Mouse (Mus musculus) forebrain, embryonic 12.5 days (tissue): Measurements from ENCODE around the gene Ier2. TPM values are rescaled to one million over a fixed set of nuclear protein-coding genes. Genes with fewer than 3 reads are reported as not detected.

Experiments
- ATAC-seq: fragments of 200-750 bp; cut with Nextera tagmentation; 2 replicates; pipeline ENCODE4 v1.8.0; 2017; ENCODE audit warnings: moderate TSS enrichment; ENCODE audit not compliant: low FRiP score
- H3K27ac ChIP-seq: fragments of 300-500 bp; sonication (generic); 2 replicates; pipeline ENCODE4 v1.5.1; 2016; ENCODE audit warnings: mild to moderate bottlenecking
- H3K27me3 ChIP-seq: fragments of 300-500 bp; sonication (generic); 2 replicates; pipeline ENCODE4 v1.6.1; 2016; ENCODE audit warnings: mild to moderate bottlenecking
- H3K36me3 ChIP-seq: fragments of 300-500 bp; sonication (generic); replicated peaks from 2 replicates; pipeline ENCODE4 v1.6.1; 2016; ENCODE audit warnings: mild to moderate bottlenecking
- H3K4me1 ChIP-seq: fragments of 300-500 bp; sonication (generic); 2 replicates; pipeline ENCODE4 v1.6.1; 2016
- H3K4me2 ChIP-seq: fragments of 300-500 bp; sonication (generic); 2 replicates; pipeline ENCODE4 v1.6.1; 2016; ENCODE audit warnings: mild to moderate bottlenecking, moderate library complexity
- H3K4me3 ChIP-seq: fragments of 300-500 bp; sonication (generic); replicated peaks from 2 replicates; pipeline ENCODE4 v1.5.1; 2016; ENCODE audit warnings: mild to moderate bottlenecking
- H3K9ac ChIP-seq: fragments of 300-500 bp; sonication (generic); 2 replicates; pipeline ENCODE4 v1.6.1; 2016; ENCODE audit warnings: mild to moderate bottlenecking
- H3K9me3 ChIP-seq: fragments of 300-500 bp; sonication (generic); 2 replicates; pipeline ENCODE4 v1.6.1; 2016
- WGBS: fragments of 180-500 bp; shearing (Covaris S2); methylation state at CpG from one replicate; pipeline ENCODE4 v1.1.7; 2016; 5-methylcytosine and 5-hydroxymethylcytosine counted together
- polyA plus RNA-seq: library from polyadenylated mRNA; unstranded; fragments of >200 nt; fragmentation: Nextera tagmentation; extraction: Ambion mirVana; gene quantifications from 2 replicates; pipeline ENCODE4 v1.2.1, GENCODE M21; 2016

Ier2 gene
- polyA plus RNA-seq, 1 experiment from 2014 or later, result 62.2 TPM

- Histone ChIP-seq H3K4me1 (peaks cover 61% of the 10 kb centered on the region), H3K27me3 (0 out of 2 replicates have a peak, but pooled peaks cover 5% of the 10 kb centered on the region), H3K4me2 (peak overlapping the region; percentile 61), H3K9ac (no peak overlapping the region), H3K9me3 (no peaks in the 10 kb centered on the region), H3K4me3 (no peak overlapping the region), H3K36me3 (no peaks in the 10 kb centered on the region), H3K27ac (peak overlapping the region; percentile 88)
- ATAC-seq, result no peak
Measured at GRCm38 (mm10) chr8:84657203-84657602, 5.4 kb downstream of the Ier2 start.

- Histone ChIP-seq H3K4me3 (peak overlapping the region; percentile 33), H3K27ac (peak overlapping the region; percentile 88), H3K4me1 (peaks cover 56% of the 10 kb centered on the region), H3K36me3 (no peaks in the 10 kb centered on the region), H3K9me3 (no peaks in the 10 kb centered on the region), H3K4me2 (peak overlapping the region; percentile 61), H3K9ac (peak overlapping the region; percentile 51), H3K27me3 (0 out of 2 replicates have a peak, but pooled peaks cover 5% of the 10 kb centered on the region)
- under 1% methylated on average over 23 of the region's 23 CpGs for WGBS
- no peak for ATAC-seq
Measured at GRCm38 (mm10) chr8:84656641-84657126, 6.0 kb downstream of the Ier2 start.

DNA sequence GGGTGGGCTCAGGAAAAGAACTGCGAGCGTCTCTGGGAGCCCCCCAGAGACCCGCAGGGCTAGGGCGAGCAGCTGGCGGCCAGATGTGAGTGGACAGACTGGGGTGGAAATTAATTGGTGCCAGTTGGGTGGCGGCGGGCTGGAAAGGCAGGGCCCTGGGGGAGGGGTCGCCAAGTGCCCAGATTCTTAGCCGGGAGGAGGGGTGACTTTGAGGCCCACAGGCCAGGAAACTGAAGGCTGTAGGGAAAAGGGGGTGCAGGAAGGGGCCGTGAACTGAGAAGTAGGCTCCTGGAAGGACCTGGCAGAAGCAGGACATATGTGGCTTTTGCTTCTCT, 6.5 kb downstream of the Ier2 start:
- Histone ChIP-seq H3K4me3 (peak overlapping the region; percentile 33), H3K27ac (peak overlapping the region; percentile 88), H3K27me3 (0 out of 2 replicates have a peak, but pooled peaks cover 5% of the 10 kb centered on the region), H3K4me2 (peak overlapping the region; percentile 61), H3K9ac (peak overlapping the region; percentile 51), H3K4me1 (peaks cover 51% of the 10 kb centered on the region), H3K9me3 (no peaks in the 10 kb centered on the region), H3K36me3 (no peaks in the 10 kb centered on the region)
- ATAC-seq, result no peak
- WGBS, result under 1% methylated on average over 10 of the region's 10 CpGs

GRCm38 (mm10) chr8:84655336-84656190, 7.1 kb downstream of the Ier2 start:
- H3K36me3 ChIP-seq, result no peaks in the 10 kb centered on the region
- peak overlapping the region; percentile 88 for H3K27ac ChIP-seq
- peak; percentile 75 for ATAC-seq
- peak overlapping the region; percentile 33 for H3K4me3 ChIP-seq
- peaks cover 47% of the 10 kb centered on the region for H3K4me1 ChIP-seq
- peak overlapping the region; percentile 61 for H3K4me2 ChIP-seq
- H3K9ac ChIP-seq, result peak overlapping the region; percentile 51
- H3K27me3 ChIP-seq, result 0 out of 2 replicates have a peak, but pooled peaks cover 5% of the 10 kb centered on the region
- no peaks in the 10 kb centered on the region for H3K9me3 ChIP-seq
- under 1% methylated on average over 13 of the region's 15 CpGs for WGBS

- Histone ChIP-seq H3K4me1 (peaks cover 42% of the 10 kb centered on the region), H3K36me3 (no peaks in the 10 kb centered on the region), H3K4me3 (no peak overlapping the region), H3K9me3 (no peaks in the 10 kb centered on the region), H3K9ac (no peak overlapping the region), H3K27ac (peak overlapping the region; percentile 88), H3K27me3 (0 out of 2 replicates have a peak, but pooled peaks cover 5% of the 10 kb centered on the region), H3K4me2 (no peak overlapping the region)
- 42% methylated on average over 4 of the region's 4 CpGs for WGBS
- no peak for ATAC-seq
Measured at GRCm38 (mm10) chr8:84654597-84654996, 8.1 kb downstream of the Ier2 start.

DNA sequence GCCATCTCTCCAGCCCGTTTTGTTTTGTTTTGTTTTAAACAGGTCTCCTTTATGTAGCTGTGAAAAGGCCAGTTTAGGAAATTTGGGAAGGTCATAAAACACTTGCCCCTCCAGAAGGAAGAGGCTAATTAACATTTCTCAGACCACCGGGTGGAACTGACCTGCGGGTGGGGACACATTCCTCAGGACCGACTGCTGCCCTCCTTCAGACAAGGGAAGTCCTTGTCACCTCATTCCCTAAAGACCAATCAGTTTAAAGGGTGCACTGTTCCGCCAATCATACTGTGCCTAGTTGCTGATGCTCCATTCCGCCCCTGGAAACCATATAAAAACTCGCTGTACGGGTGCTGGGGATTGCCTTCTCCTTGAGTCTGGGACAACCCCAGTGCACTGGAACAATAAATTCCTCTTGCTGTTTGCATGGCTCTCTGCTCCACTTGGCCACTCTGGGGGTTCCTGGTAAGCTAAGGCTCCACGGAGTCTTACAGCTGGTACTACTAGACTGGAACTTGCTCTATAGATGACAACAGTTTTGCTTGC, 9.5 kb downstream of the Ier2 start:
- WGBS, result 69% methylated on average over 9 of the region's 9 CpGs

GRCm38 (mm10) chr8:84650213-84650612, 12.4 kb downstream of the Ier2 start:
- H3K36me3 ChIP-seq, result no peaks in the 10 kb centered on the region
- ATAC-seq, result no peak
- no peak overlapping the region for H3K9ac ChIP-seq
- H3K4me3 ChIP-seq, result no peak overlapping the region
- H3K9me3 ChIP-seq, result no peaks in the 10 kb centered on the region
- H3K27ac ChIP-seq, result peak overlapping the region; percentile 53; the same call in 1 of the 2 replicates
- H3K27me3 ChIP-seq, result no peaks in the 10 kb centered on the region
- H3K4me1 ChIP-seq, result peaks cover 21% of the 10 kb centered on the region
- WGBS, result 37% methylated on average over 3 of the region's 3 CpGs
- H3K4me2 ChIP-seq, result no peak overlapping the region

More for the DNA sequence above, 9.5 kb downstream of the Ier2 start:
- no peaks in the 10 kb centered on the region for H3K36me3 ChIP-seq
- no peaks in the 10 kb centered on the region for H3K9me3 ChIP-seq
- H3K4me3 ChIP-seq, result no peak overlapping the region
- H3K4me1 ChIP-seq, result peaks cover 40% of the 10 kb centered on the region
- no peak overlapping the region for H3K4me2 ChIP-seq
- no peak overlapping the region; the same call in 1 of the 2 replicates for H3K27ac ChIP-seq
- ATAC-seq, result no peak
- no peak overlapping the region for H3K9ac ChIP-seq
- 0 out of 2 replicates have a peak, but pooled peaks cover 5% of the 10 kb centered on the region for H3K27me3 ChIP-seq

DNA sequence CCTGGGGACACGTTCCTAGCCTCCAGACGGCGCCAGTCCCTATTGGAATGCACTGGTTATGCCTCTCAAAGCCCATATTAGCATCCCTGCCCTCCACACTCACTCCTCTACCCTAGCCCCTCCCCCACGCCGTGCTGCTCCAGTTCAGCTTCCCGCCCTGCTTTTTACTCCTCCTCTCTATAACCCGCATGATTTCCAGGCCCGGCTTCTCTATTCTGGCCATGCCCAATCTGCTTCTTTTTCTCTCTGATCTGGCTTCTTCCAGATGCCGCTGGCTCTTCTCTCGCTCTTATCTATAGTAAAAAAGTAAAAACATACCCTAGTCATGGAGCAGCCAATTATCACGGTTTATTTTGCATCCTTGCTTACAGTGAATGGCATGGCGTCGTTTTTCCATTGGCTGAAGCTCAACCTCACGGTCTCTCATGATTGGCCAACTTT, 15.2 kb downstream of the Ier2 start:
- Histone ChIP-seq H3K27ac (peak overlapping the region; percentile 53), H3K4me2 (peak overlapping the region; percentile 54), H3K9me3 (no peaks in the 10 kb centered on the region), H3K4me3 (peak overlapping the region; percentile 25), H3K4me1 (peaks cover 15% of the 10 kb centered on the region), H3K9ac (peak overlapping the region; percentile 18), H3K27me3 (no peaks in the 10 kb centered on the region), H3K36me3 (no peaks in the 10 kb centered on the region)
- ATAC-seq, result peak; percentile 82
- WGBS, result 2% methylated on average over 14 of the region's 14 CpGs

GRCm38 (mm10) chr8:84646800-84647199, 15.9 kb downstream of the Ier2 start:
- 59% methylated on average over 6 of the region's 6 CpGs for WGBS
- Histone ChIP-seq H3K36me3 (no peaks in the 10 kb centered on the region), H3K4me2 (peak overlapping the region; percentile 54)

DNA sequence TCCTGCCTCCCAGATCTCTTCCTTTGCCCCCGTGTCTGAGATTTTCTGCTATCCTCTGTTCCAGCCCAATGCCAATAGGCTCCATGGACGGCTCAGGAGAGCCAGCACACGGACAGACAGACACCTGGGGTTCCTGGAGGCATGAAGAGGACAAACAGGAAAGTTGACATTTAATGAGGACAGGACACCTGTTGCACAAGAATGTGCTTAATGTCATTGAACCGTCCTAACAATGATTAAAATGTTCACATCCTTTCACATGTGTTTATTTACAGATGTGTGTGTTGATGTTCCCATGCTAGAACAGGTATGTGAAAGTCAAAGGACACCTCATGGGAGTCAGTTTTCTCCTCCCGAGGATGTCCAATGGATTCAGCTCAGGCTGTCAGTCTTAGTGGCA, 19.6 kb downstream of the Ier2 start:
- Histone ChIP-seq H3K27ac (no peak overlapping the region), H3K27me3 (no peaks in the 10 kb centered on the region), H3K9ac (no peak overlapping the region), H3K4me2 (no peak overlapping the region), H3K9me3 (no peaks in the 10 kb centered on the region), H3K4me1 (peaks cover 17% of the 10 kb centered on the region), H3K36me3 (no peaks in the 10 kb centered on the region), H3K4me3 (no peak overlapping the region)
- no peak for ATAC-seq
- WGBS, result 77% methylated on average over 5 of the region's 5 CpGs

More at GRCm38 (mm10) chr8:84646800-84647199, 15.9 kb downstream of the Ier2 start:
- H3K4me3 ChIP-seq, result no peak overlapping the region
- peaks cover 15% of the 10 kb centered on the region for H3K4me1 ChIP-seq
- H3K27me3 ChIP-seq, result no peaks in the 10 kb centered on the region
- ATAC-seq, result no peak; the same call in 1 of the 2 replicates
- 0 out of 2 replicates have a peak overlapping the region, but pooled peaks have one; percentile 53 for H3K27ac ChIP-seq
- no peak overlapping the region for H3K9ac ChIP-seq
- H3K9me3 ChIP-seq, result no peaks in the 10 kb centered on the region

DNA sequence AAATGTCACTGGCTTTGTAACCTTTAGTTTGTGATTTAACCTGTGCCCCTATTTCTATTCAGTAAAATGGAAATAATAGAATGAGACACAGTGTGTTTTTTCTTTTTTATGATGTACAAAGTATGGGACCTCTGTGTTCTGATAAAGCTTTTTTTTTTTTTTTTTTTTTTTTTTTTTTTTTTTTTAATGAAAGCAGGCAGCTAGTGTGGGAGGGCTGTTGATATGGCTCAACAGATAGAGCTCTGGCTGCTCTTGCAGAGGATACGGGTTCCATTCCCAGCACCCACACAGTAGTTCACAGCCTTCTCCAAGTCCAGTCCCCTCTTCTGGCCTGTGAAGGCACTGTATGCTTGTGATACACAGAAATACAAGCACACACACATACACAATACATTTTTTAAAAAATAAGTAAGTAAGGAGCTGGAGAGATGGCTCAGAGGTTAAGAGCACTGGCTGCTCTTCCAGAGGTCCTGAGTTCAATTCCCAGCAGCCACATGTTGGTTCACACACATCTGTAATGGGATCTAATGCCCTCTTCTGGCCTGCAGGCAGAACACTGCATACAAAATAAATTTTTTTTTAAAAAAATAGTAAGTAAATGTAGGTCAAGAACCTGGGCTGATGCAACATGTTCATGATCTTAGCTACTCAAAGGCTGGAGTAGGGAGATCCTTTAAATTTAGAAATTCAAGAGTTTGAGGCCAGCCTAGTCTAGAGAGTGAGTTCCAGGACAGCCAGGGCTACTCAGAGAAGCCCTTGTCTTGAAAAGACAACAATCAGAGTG, 20.9 kb downstream of the Ier2 start:
- Histone ChIP-seq H3K9ac (no peak overlapping the region), H3K4me1 (peaks cover 13% of the 10 kb centered on the region), H3K4me2 (no peak overlapping the region), H3K27ac (no peak overlapping the region), H3K9me3 (no peaks in the 10 kb centered on the region), H3K36me3 (no peaks in the 10 kb centered on the region), H3K4me3 (no peak overlapping the region), H3K27me3 (no peaks in the 10 kb centered on the region)
- no peak for ATAC-seq
- WGBS, result 88% methylated on average over 1 of the region's 1 CpGs
